Mouse (Mus musculus) B cell, adult (primary cell): ENCODE results near the gene Ptprn. TPM values are rescaled to one million over a fixed set of nuclear protein-coding genes. Genes with fewer than 3 reads are reported as not detected.

Source experiments
- total RNA-seq: library from RNA; stranded (reverse); gene quantifications from 4 replicates; pipeline ENCODE4 v1.2.4, GENCODE M21; 2023; ENCODE audit not compliant: inconsistent age

The Ptprn gene
- 0.19 TPM in 1 of 4 replicates, not detected in the others for total RNA-seq

DNA sequence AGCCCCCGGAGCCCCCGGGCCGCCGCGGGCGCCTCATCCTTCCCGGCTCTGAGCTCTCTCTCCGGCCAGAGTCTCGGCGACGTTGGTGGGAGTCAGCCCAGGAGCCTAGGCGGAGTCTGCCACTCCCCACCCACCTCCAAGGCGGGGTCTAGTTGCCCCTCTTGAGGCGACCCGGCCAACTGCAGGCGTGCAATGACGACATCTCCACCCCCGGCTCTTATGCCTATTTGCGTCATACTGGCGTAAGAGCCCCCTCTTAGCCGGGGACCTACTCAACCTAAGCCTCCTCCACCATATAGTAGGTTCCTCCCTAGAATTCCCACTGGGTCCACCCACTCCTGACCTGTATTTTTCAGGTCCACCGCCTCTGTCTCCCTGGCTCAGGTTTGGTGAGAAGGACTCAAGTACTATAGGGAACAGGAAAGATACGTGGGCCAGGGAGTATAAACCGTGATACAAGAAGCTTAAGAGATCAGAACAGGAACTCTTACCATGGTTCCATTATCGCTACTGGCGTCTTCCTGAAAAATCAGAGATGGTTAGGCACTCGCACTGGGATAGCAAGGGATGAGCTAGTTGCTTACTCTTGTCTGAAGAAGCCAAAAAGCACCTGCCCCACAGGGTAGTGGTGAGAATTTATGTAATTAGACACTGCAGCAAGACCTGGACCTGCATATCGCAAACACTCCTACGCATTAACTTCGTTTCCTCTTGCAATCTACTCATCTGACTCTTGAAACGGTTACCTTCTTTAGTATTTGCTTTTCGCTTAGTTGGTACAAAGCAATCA, at the start of gene Ptprn:
Gene Ptprn (minus strand): TSS at position 412 of the 790 bp plus-strand sequence.

DNA sequence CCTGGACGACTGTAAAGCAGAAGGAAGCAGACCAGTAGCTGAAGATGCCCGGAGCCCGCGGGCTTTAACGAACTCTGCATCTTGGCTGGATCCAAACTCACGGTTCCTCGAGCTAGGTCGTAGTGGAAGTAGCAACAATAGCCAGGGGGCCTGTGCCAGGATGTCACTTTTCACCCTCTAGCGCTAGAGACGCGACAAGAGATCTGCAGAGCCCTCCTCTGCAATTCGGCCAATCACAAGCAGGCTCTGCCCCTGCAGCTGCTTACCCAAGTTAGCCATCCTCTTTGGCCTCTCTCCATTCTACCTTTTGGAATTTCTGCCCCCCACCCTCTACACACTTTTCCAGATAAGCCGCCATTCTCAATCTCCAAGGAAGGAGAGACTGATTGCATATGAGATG, 13.9 kb upstream of the Ptprn start, which contains the start of gene Resp18:
Gene Resp18 (minus strand): TSS at position 188 of the 400 bp plus-strand sequence.

DNA sequence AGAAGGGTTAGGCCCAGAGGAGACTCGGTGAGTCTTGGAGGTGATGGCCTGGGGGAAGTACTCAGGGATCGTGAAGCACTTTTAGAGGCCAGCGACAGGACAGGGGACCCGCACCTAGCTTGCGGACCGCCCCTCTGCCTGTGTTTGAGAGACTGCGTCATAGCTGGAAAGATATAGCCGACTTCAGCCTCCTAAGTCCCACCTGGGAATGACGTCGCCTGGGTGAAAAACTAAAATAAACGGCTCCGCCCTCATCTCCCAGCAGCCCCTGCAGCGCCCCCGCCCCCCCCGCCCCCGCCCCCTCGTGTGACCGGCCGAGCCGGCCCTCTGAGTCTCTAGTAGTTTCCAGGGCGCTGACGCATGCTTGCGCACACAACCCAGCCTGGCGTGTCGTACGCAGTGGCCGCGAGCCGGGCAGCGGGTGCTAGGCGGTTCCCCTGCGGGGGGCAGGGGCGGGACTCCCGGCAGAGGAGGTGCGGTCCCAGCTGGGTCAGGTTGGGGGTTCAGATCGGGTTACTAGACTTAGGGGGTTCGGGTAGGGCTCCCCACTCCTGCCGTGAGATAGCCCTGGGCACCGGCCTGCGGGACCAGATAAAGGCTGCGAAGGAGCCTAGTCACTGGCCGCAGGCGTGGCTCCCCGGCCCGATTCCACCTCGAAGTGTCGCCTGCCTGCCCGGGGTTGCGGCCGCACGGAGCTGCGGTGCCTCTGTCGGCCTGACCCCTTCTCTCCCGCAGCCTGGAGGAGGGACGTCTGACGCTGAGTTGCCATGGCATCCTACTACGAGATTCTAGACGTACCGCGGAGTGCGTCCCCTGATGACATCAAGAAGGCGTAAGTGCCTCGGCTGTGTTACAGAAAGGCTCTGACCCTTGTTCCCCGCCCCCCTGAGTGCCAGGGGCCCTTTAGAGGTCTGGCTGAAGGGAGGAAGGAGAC, 27.9 kb downstream of the Ptprn start, which contains the start of gene Dnajb2:
Gene Dnajb2 (plus strand): TSS at position 290 of the 934 bp plus-strand sequence.

DNA sequence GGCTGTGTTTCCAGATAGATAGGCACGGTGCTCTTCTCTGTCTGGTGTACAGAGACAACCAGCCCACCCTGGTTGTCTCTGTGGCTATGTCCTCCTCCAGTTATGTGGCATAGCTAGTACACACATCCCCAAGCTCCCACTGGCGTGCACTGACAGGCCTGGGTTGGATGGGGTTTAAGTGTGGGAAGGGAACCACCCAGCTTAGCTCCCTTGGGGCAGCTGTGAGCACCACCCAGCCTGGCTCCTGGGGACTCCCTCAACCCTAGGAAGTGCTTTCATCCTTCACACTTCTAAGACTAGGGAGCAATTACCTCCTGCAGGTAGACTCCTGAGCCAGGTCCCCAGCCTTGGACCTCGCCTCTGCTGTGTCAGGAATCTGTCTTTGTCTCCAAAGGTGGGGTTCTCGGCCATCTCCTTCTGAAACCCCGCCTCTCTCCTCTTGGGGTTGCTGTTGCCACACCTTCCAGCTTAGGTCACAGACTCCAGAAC, 32.6 kb downstream of the Ptprn start, which contains the start of gene A630095N17Rik:
Gene A630095N17Rik (minus strand): TSS at position 439 of the 489 bp plus-strand sequence.

DNA sequence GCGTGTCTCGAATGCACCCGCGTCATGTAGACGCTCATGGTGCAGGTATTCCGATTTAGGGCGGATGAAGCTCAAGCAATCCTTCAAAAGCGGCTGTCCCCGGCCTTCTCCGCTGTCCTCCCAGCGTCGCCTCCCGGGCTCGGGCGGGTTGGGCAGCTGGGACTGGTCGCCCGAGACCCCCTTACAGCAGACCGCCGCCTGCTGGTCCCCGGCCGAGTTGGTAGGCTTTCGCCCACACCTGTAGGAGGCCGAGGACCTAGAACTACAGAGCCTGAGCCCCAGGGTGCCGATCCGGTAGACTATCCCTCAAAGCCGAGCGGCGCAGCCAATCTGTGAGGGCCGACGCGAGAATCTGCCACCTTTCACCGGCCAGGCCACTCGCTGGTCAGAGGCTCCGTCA, 44.8 kb downstream of the Ptprn start, which contains the start of gene Tuba4a:
Gene Tuba4a (minus strand): TSS at position 335 of the 400 bp plus-strand sequence.

DNA sequence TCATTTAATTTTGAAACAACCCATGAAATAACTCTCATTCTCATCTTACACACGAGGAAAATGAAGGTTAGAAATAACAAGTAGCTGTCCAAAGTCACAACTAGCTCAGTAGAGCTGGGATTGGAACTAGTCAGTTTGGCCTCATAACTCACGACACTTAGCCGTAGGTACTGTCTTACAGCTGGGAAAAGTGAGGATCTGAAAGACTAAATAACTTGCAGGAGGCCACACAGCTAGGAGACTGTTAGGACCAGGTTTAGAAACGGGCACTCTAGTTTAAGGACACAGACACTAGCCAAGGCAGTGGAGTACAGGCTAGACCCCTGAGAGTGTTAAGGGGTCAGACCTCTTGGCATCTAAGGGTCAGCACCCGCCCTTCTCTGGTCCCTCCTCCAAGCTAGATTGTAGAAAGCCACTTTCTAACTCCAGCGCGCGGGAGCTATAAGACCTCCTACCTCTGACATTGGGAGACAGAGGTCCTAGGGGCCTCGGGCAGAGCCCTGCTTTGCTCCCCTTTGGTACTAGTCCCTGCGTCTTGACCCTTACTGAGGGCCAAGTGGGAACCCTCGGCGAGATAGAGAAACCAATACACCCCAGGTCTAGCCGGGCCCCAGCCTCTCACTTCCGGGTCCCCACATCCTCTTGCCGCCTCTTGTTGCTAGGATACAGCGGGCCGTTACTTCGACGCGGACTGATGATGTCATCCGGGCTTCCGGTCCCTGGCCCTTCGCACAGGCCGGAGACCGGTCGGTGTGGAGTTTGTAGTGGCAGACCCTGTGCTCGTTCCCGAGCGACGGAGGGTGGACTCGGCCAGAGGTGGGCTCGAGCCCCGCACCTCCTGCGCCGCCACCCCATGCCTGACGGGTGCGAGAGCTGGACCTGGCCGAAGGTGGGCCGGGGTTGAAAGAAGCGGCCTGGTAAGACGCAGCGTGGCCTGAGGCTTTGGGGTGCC, 53.9 kb downstream of the Ptprn start, which contains the start of the genes Glb1l and Stk16:
Gene Glb1l (minus strand): TSS at position 678 of the 952 bp plus-strand sequence.
Gene Stk16 (plus strand): TSS at position 703 of the 952 bp plus-strand sequence.

Other genes starting within 250 kb of the Ptprn start
- gene Nhej1, start 139.3 kb downstream of the Ptprn start, total RNA-seq, result 3.5 to 6.7 TPM (median 5.0 TPM) in 4 replicates
- gene Slc23a3, start 130.6 kb downstream of the Ptprn start, total RNA-seq, result 0.93 to 1.8 TPM (median 1.3 TPM) in 4 replicates
- 107 to 119 TPM (median 112 TPM) in 4 replicates for gene Cnppd1, start 121.8 kb downstream of the Ptprn start, total RNA-seq
- gene Retreg2, start 121.7 kb downstream of the Ptprn start, total RNA-seq, result 60.5 to 80.1 TPM (median 70.4 TPM) in 4 replicates
- 39.0 to 44.9 TPM (median 43.5 TPM) in 4 replicates for gene Zfand2b, start 95.9 kb downstream of the Ptprn start, total RNA-seq
- 3.7 to 5.5 TPM (median 4.0 TPM) in 4 replicates for gene Abcb6, start 84.1 kb downstream of the Ptprn start, total RNA-seq
- 30.4 to 36.3 TPM (median 33.0 TPM) in 4 replicates for gene Ankzf1, start 72.4 kb downstream of the Ptprn start, total RNA-seq
- 26.6 to 34.5 TPM (median 28.6 TPM) in 4 replicates for gene Atg9a, start 72.3 kb downstream of the Ptprn start, total RNA-seq
- gene Glb1l, start 53.7 kb downstream of the Ptprn start, total RNA-seq, result 12.0 to 21.7 TPM (median 14.2 TPM) in 4 replicates
- 89.4 to 98.9 TPM (median 93.2 TPM) in 4 replicates for gene Stk16, start 53.7 kb downstream of the Ptprn start, total RNA-seq
- 197 to 212 TPM (median 207 TPM) in 4 replicates for gene Tuba4a, start 44.6 kb downstream of the Ptprn start, total RNA-seq
- 1.3 TPM in 1 of 4 replicates, not detected in the others for gene A630095N17Rik, start 32.4 kb downstream of the Ptprn start, total RNA-seq
- 80.0 to 93.8 TPM (median 88.3 TPM) in 4 replicates for gene Dnajb2, start 28.1 kb downstream of the Ptprn start, total RNA-seq
- not detected in 4 replicates for gene Resp18, start 13.9 kb upstream of the Ptprn start, total RNA-seq
- 44.7 to 64.5 TPM (median 48.8 TPM) in 4 replicates for gene Dnpep, start 53.5 kb upstream of the Ptprn start, total RNA-seq
- 0.21 to 0.70 TPM in 2 of 4 replicates, not detected in the others for gene Des, start 95.8 kb upstream of the Ptprn start, total RNA-seq
- gene Speg, start 110.8 kb upstream of the Ptprn start, total RNA-seq, result not detected in 4 replicates
- gene Gmppa, start 171.4 kb upstream of the Ptprn start, total RNA-seq, result 55.8 to 68.5 TPM (median 60.3 TPM) in 4 replicates
- gene Asic4, start 185.9 kb upstream of the Ptprn start, total RNA-seq, result not detected in 4 replicates
- 22.9 to 28.0 TPM (median 23.2 TPM) in 4 replicates for gene Chpf, start 214.8 kb upstream of the Ptprn start, total RNA-seq
- 4.3 to 5.5 TPM (median 4.7 TPM) in 4 replicates for gene Tmem198, start 215.0 kb upstream of the Ptprn start, total RNA-seq
- 0.16 to 0.48 TPM (median 0.45 TPM) in 3 of 4 replicates, not detected in the other for gene Obsl1, start 241.9 kb upstream of the Ptprn start, total RNA-seq
- gene Inha, start 242.6 kb upstream of the Ptprn start, total RNA-seq, result not detected in 4 replicates